Mouse (Mus musculus) left cerebral cortex, adult 9 months (tissue): ENCODE data around the gene Cct6b.

ENCODE experiments used
- DNase-seq, 2 experiments: peaks; one replicate each; pipeline ENCODE4 v3.0.0; 2022; ENCODE audit warnings: low spot score in 2 of 2

Gene Cct6b

DNA sequence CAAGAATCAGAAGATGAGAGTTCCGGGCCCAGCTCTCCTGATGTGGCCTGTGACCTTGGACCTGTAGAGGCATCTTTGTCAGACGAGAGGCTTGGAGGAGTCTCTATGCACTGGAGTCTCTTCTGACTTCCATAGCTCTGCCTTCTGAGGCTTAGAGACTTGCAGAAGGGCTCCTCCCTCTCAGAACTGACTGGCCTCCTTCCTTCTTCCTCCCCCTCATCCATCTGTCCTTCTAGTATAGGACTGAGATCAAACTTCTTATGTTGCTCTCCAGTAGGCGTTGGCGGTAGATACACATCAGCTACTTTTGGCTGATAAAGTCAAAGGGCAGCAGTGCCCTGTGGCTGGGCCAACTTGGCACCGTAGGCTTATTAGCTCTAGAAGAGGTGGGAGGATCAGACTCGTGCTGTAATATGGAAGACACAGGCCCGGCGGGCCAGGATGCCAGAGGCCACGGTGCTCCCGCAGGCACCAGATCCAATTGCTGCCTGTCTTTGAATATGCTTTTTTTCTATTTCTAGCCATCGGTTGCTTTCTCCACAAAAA lies 64.2 kb downstream of the Cct6b start:
- peak in 1 of 2 experiments; percentile 7 for DNase-seq

DNA sequence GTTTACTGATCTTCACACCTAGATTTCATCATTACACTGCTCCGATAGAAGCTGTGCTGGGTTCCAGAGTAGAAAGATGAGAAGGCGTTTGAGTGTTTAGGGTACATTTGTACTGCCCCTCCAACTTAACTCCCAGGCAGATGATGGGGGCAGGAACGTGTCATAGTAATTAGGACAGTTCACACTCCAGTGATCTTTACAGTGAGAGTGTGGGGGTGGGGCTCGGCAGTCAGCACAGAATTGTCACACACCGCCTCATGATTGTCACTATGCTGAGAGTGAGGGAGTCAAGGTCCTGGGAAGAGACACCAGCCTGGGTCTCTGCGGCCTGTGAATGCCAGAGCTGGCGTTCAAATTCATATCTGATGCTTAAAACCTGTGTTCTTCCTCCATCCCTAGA lies 68.2 kb downstream of the Cct6b start:
- no peak for DNase-seq

DNA sequence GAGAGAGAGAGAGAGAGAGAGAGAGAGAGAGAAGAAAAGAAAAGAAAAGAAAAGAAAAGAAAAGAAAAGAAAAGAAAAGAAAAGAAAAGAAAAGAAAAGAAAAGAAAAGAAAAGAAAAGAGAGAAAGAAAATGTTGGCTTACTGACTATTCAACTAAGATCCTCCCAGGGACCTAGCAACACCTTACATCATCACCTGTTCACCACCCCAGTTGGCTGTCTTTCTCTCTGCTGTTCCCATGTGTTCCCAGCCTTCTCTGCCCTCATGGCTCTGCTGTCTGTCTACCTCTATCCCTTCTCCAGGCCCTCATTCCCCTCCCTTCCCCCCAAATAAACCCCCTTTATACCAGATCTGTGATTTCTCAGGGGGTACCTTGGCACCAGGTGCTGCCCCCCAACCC lies 69.2 kb downstream of the Cct6b start:
- DNase-seq = peak in 1 of 2 experiments; percentile 12

DNA sequence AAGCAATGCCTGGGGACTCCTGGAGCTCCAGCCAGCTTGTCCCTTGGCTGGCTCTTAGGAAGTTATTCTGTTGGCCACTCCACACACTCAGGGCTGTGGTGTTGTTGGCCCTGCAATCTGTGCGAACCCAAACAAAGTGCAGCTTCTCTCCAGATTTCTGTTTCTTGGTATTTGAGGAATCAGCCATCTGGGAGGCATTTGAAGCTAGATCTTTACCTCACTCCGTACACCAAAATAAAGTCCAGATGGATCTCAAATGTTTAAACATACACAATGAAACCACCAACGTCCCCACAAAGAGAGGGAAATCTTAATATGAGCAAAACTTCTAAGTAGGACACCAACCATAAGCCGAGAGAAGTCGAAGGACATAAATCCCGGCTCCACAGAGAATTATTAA lies 71.5 kb downstream of the Cct6b start:
- peak in 1 of 2 experiments; percentile 20 for DNase-seq

DNA sequence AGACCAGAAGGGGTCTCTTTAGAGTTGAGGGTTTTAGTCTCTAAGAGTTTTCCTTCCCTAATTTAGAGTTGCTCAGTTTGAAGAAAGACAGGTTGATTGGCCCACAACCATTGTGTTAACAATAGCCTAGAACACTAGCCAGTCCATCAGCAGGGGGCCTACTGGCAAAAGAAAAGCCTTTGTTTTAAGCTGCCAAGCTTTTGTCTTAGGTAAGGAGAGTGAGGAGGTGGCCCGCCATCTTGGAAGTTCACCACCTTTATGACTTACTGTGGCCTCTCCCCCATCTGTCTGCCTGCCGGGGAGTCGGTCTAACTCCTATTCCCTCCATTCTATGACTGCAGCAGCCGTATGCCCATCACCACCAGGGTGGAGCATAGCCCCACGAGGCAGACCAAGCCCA lies 73.6 kb downstream of the Cct6b start:
- no peak for DNase-seq

DNA sequence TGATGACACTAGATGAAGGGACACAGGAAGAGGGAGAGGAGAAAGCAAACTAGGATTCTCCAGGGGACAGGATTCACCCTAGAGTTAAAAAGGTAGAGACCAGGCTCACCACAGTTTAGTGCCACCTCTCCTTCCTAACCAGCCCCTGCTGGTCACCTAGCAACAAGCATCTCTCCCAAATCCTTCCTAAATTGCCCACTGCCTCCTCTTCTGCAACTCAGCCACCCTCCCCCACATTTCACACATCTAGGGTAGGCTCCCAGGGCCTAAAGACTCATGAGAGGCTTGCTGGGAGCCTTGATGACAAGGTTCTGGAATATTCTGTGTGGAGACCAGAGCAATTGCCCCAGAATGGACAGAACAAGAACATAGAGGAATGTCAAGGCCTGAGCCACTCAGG lies 76.5 kb downstream of the Cct6b start:
- DNase-seq = peak in 1 of 2 experiments; percentile 5

DNA sequence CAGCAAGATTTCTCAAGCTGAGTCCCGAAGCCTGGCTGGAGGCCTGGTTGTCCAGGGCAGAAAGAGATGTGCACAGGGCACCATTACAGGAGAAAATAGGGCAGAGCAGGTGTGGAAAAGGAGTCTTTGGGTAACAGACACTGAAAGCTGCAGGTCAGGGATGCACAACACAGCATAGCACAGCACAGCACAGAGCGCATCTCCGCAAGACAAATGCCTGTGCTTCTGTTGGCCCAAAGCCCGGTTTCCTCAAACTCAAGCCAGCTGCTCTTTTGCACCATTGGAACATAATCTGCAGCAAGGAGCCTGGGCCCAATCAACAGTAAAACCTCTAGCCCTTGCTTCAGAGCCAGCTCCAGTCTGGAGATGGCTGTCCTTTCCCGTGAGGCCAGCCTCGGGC lies 79.4 kb downstream of the Cct6b start:
- DNase-seq = peak in 1 of 2 experiments; percentile 63

DNA sequence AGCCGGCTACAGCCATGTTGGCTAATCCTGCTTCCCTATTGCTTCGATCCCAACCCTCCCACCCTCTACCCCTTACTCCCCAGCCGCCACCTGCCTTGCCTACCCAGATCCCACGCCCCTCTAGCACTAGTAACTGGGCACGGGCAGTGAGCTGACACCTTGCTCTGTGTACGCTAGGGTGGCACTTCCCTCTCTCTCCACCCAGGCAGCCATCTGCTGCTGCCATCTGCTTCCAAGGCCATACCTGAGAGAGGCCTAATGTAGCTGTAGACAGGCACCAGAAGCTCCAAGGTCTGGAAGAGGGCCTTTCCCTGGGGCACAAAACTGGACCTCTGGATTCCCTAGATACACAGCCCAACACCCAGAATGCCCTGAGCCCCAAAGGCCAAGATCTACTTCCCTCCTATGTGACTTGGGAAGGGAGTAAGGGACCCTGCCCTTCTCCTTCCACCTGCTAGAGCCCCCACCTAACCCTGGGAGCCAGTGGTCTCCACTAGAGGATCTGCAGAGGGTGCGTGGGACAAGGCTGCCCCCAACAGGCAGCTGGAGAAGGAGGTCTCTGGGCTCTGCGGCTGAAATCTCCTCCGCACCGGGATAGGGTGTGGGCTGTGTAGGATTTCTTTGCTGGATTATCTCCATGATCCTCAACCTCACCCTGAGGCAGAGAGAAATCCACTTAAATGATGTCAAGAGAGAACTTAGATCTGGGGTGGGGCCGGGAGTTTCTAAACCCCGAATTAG lies 80.2 kb downstream of the Cct6b start:
- peak in 1 of 2 experiments; percentile 30 for DNase-seq

DNA sequence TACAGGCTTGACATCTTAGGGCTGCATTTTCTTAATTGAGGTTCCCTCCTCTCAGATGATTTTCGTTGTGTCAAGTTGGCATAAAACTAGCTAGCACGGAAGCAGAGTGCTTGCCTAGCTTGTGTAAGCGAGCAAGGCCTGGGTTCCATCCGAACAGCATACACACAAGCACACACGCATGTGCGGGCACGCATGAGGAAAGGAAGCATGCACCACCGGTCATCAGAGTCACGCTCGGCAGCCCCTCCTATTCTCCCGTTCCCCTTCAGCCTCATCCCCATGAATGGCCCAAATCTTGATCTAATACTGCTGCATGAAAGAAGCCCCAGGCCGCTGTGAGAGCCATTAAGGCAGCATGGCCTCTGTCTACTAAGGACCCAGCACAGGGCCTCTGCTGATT lies 85.6 kb downstream of the Cct6b start:
- DNase-seq = no peak
